Mouse (Mus musculus): ENCODE data around the gene Padi3. TPM values are rescaled to one million over a fixed set of nuclear protein-coding genes. Genes with fewer than 3 reads are reported as not detected.

Padi3 gene
- polyA plus RNA-seq, 1 experiment from 2014 or later = 0.10 TPM

DNA sequence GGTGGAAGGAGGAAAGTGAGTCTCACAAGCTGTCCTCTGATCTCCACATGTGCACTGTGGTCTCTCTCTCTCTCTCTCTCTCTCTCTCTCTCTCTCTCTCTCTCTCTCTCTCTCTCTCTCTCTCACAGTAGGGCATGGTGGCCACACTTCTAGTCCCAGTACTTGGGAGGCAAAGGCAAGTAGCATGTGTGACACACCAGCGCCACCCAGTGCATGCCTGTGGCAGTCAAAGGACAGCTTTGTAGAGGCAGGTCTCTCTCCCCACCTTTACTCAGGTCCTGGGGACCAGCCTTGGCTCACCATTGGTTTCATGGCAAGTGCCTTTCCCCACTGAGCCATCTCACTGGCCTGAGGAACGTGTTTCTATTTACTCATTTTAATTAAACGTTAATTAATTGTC lies 65.8 kb downstream of the Padi3 start:
- H3K9ac ChIP-seq (replicated peaks; ENCODE audit: low read length) = no peak overlapping the region
- H3K36me3 ChIP-seq (ENCODE audit: insufficient read depth, low read length) = no peaks in the 10 kb centered on the region
- H3K9me3 ChIP-seq (ENCODE audit: low read length) = no peaks in the 10 kb centered on the region
- 22% methylated on average over 3 of the region's 3 CpGs for WGBS
- H3K4me1 ChIP-seq (ENCODE audit: insufficient read depth, low read length) = peaks cover 6% of the 10 kb centered on the region; the same call in 1 of the 2 replicates
- H3K4me3 ChIP-seq (ENCODE audit: low read length) = no peak overlapping the region
- no peak overlapping the region for H3K4me2 ChIP-seq (replicated peaks; ENCODE audit: low read depth, low read length)
- H3K27ac ChIP-seq (ENCODE audit: low read length) = no peak overlapping the region
- ATAC-seq (ENCODE audit: low FRiP score, low TSS enrichment) = no peak
- no peaks in the 10 kb centered on the region for H3K27me3 ChIP-seq (ENCODE audit: insufficient read depth, low read length)

DNA sequence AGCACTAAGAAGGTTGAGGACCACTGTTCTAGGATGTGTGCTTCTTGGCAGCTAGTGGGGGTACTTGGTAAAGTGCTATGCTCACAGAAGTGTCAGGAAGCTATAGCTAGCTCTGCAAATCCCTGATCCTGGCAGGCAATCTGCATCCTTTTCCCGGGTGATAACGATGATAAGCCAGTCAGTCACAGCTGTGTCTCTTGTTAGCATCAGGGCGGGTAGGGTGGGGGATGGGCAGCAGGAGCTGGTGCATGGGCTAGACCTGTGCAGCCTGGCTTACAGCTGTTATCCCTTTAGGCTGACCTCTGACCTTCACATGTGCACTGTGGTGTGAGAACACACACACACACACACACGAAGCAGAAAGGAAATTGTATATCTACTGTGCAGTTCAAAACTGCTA lies 67.4 kb downstream of the Padi3 start:
- Histone ChIP-seq H3K36me3 (ENCODE audit: insufficient read depth, low read length) (no peaks in the 10 kb centered on the region), H3K9me3 (ENCODE audit: low read length) (no peaks in the 10 kb centered on the region), H3K4me1 (ENCODE audit: insufficient read depth, low read length) (peaks cover 5% of the 10 kb centered on the region; the same call in 1 of the 2 replicates), H3K9ac (replicated peaks; ENCODE audit: low read length) (no peak overlapping the region), H3K4me2 (replicated peaks; ENCODE audit: low read depth, low read length) (no peak overlapping the region), H3K4me3 (ENCODE audit: low read length) (no peak overlapping the region), H3K27me3 (ENCODE audit: insufficient read depth, low read length) (no peaks in the 10 kb centered on the region), H3K27ac (ENCODE audit: low read length) (no peak overlapping the region)
- no peak for ATAC-seq (ENCODE audit: low FRiP score, low TSS enrichment)
- 45% methylated on average over 4 of the region's 4 CpGs for WGBS

DNA sequence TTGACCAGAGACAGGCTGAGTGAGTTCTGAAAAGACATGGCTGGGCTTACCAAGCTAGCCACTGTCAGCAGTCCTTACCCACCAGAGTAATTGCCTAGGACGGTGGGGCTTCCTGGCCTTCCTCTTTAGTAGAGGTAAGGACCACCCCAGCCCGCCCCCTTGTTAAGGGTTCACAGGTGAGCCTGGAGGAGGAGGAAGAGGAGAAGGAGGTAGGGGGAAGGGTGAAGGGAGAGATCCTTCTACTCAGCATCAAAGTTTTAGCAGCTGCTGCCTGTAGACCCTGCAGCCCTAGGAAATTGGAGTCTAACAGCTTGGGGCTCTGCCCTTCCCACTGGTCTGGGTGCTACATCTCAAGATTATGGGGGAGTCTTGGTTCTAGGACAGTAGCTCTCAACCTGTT lies 67.9 kb downstream of the Padi3 start, which contains the start of gene Padi6:
Gene Padi6 (minus strand): TSS at position 101 of the 400 bp plus-strand sequence.
- Histone ChIP-seq H3K4me3 (ENCODE audit: low read length) (no peak within 1 kb of the TSS), H3K27ac (ENCODE audit: low read length) (no peak within 1 kb of the TSS), H3K4me2 (replicated peaks; ENCODE audit: low read depth, low read length) (no peak within 1 kb of the TSS), H3K36me3 (ENCODE audit: insufficient read depth, low read length) (no peaks in the 10 kb centered on the region), H3K4me1 (ENCODE audit: insufficient read depth, low read length) (no peaks in the 10 kb centered on the region), H3K9ac (replicated peaks; ENCODE audit: low read length) (no peak within 1 kb of the TSS), H3K9me3 (ENCODE audit: low read length) (no peaks in the 10 kb centered on the region), H3K27me3 (ENCODE audit: insufficient read depth, low read length) (no peaks in the 10 kb centered on the region)
- no peak for ATAC-seq (ENCODE audit: low FRiP score, low TSS enrichment)
- 72% methylated on average over 2 of the region's 2 CpGs for WGBS

DNA sequence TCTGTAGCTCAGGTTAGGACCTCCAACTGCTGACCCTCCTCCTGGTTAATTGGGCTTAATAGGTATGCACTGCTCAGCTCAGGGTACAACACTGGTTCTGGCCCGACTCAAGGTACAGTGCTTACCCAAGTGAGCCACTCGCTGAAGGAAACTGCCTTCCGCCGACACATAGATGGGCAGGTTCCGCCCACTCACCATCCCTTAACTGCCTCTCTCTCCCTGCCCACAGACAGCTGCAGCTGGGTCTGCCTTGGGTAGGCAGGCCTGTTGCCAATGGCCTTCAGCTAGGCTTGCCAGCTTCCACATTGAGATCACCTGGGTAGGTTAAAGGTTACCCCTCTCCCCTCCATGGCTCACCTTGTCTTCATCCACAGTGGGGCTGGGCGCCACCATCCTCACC lies 69.0 kb downstream of the Padi3 start:
- no peak overlapping the region for H3K27ac ChIP-seq (ENCODE audit: low read length)
- H3K27me3 ChIP-seq (ENCODE audit: insufficient read depth, low read length) = no peaks in the 10 kb centered on the region
- H3K4me3 ChIP-seq (ENCODE audit: low read length) = no peak overlapping the region
- no peaks in the 10 kb centered on the region for H3K36me3 ChIP-seq (ENCODE audit: insufficient read depth, low read length)
- no peak overlapping the region for H3K4me2 ChIP-seq (replicated peaks; ENCODE audit: low read depth, low read length)
- H3K4me1 ChIP-seq (ENCODE audit: insufficient read depth, low read length) = no peaks in the 10 kb centered on the region
- no peak for ATAC-seq (ENCODE audit: low FRiP score, low TSS enrichment)
- no peak overlapping the region for H3K9ac ChIP-seq (replicated peaks; ENCODE audit: low read length)
- 68% methylated on average over 6 of the region's 6 CpGs for WGBS
- no peaks in the 10 kb centered on the region for H3K9me3 ChIP-seq (ENCODE audit: low read length)

DNA sequence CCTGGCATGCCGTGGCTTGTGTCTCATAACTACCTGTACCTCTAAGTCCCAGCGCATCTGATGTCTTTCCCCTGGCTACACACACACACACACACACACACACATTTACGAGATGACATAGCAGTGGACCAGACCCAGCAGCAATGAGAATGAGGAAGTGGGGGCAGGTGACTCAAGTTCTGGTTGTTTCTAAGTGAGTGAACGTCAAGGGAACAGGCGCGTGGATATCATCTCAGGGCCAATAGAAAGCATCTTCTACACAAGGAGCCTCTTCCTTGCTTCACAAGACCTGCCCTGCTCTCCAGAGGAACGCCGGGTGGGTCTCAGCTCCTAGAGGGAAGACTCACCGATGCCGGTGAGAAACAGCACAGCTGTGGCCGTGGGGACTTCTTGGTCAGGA lies 69.8 kb downstream of the Padi3 start:
- H3K27ac ChIP-seq (ENCODE audit: low read length) = no peak overlapping the region
- no peak overlapping the region for H3K4me3 ChIP-seq (ENCODE audit: low read length)
- no peaks in the 10 kb centered on the region for H3K27me3 ChIP-seq (ENCODE audit: insufficient read depth, low read length)
- no peaks in the 10 kb centered on the region for H3K36me3 ChIP-seq (ENCODE audit: insufficient read depth, low read length)
- H3K9me3 ChIP-seq (ENCODE audit: low read length) = no peaks in the 10 kb centered on the region
- no peaks in the 10 kb centered on the region for H3K4me1 ChIP-seq (ENCODE audit: insufficient read depth, low read length)
- ATAC-seq (ENCODE audit: low FRiP score, low TSS enrichment) = no peak
- H3K9ac ChIP-seq (replicated peaks; ENCODE audit: low read length) = no peak overlapping the region
- no peak overlapping the region for H3K4me2 ChIP-seq (replicated peaks; ENCODE audit: low read depth, low read length)
- 87% methylated on average over 11 of the region's 11 CpGs for WGBS

Other genes starting within 250 kb of the Padi3 start
- gene Arhgef10l, start 144.6 kb downstream of the Padi3 start, polyA plus RNA-seq (2015; fragmentation: Nextera tagmentation; extraction: Ambion mirVana) = 25.4 and 27.7 TPM in 2 replicates
- gene Rcc2, start 110.1 kb downstream of the Padi3 start, polyA plus RNA-seq (2015; fragmentation: Nextera tagmentation; extraction: Ambion mirVana) = 19.5 and 21.0 TPM in 2 replicates
- gene Padi6, start 68.0 kb downstream of the Padi3 start, polyA plus RNA-seq (2015; fragmentation: Nextera tagmentation; extraction: Ambion mirVana) = not detected in 2 replicates
- gene Padi4, start 36.4 kb downstream of the Padi3 start, polyA plus RNA-seq (2015; fragmentation: Nextera tagmentation; extraction: Ambion mirVana) = 1.0 and 1.1 TPM in 2 replicates
- gene Padi1, start 35.1 kb upstream of the Padi3 start, polyA plus RNA-seq (2015; fragmentation: Nextera tagmentation; extraction: Ambion mirVana) = 0.26 and 0.33 TPM in 2 replicates
- 18.1 and 24.3 TPM in 2 replicates for gene Padi2, start 95.7 kb upstream of the Padi3 start, polyA plus RNA-seq (2015; fragmentation: Nextera tagmentation; extraction: Ambion mirVana)
- gene Sdhb, start 150.6 kb upstream of the Padi3 start, polyA plus RNA-seq (2015; fragmentation: Nextera tagmentation; extraction: Ambion mirVana) = 520 and 550 TPM in 2 replicates
- 48.9 and 50.7 TPM in 2 replicates for gene Atp13a2, start 176.2 kb upstream of the Padi3 start, polyA plus RNA-seq (2015; fragmentation: Nextera tagmentation; extraction: Ambion mirVana)
- gene Mfap2, start 199.8 kb upstream of the Padi3 start, polyA plus RNA-seq (2015; fragmentation: Nextera tagmentation; extraction: Ambion mirVana) = 442 and 470 TPM in 2 replicates
- 10.1 and 11.3 TPM in 2 replicates for gene Crocc, start 249.9 kb upstream of the Padi3 start, polyA plus RNA-seq (2015; fragmentation: Nextera tagmentation; extraction: Ambion mirVana)